Mouse (Mus musculus) urinary bladder, postnatal 25 days (tissue): ENCODE results near the gene 4930447C04Rik.

ENCODE experiments used
- DNase-seq: peaks from one replicate; pipeline ENCODE4 v3.0.0; 2022; ENCODE audit warnings: low spot score

The 4930447C04Rik gene

GRCm38 (mm10) chr12:72943574-72944110 lies 3.1 kb upstream of the 4930447C04Rik start:
- no peak for DNase-seq

- no peak for DNase-seq
Observed at GRCm38 (mm10) chr12:72942171-72942570, 1.6 kb upstream of the 4930447C04Rik start.

GRCm38 (mm10) chr12:72941398-72942051 lies 951 bp upstream of the 4930447C04Rik start:
- no peak for DNase-seq

GRCm38 (mm10) chr12:72940822-72941397 lies 336 bp upstream of the 4930447C04Rik start:
- DNase-seq, result no peak

- no peak for DNase-seq
Observed at GRCm38 (mm10) chr12:72939616-72940015, 958 bp downstream of the 4930447C04Rik start, which contains the start of gene Six6. Six6 (plus strand) TSS chr12:72939892.

GRCm38 (mm10) chr12:72938600-72939490 lies 1.7 kb downstream of the 4930447C04Rik start:
- no peak for DNase-seq

- DNase-seq, result no peak
Observed at GRCm38 (mm10) chr12:72938176-72938575, 2.4 kb downstream of the 4930447C04Rik start.

- no peak for DNase-seq
Observed at GRCm38 (mm10) chr12:72937537-72938120, 2.9 kb downstream of the 4930447C04Rik start.

- no peak for DNase-seq
Observed at GRCm38 (mm10) chr12:72936751-72937150, 3.8 kb downstream of the 4930447C04Rik start.

GRCm38 (mm10) chr12:72917159-72917993 lies 23.2 kb downstream of the 4930447C04Rik start:
- no peak for DNase-seq

- DNase-seq, result no peak
Observed at GRCm38 (mm10) chr12:72854377-72855032, 86.1 kb downstream of the 4930447C04Rik start.

- DNase-seq, result no peak
Observed at GRCm38 (mm10) chr12:72853406-72854076, 87.0 kb downstream of the 4930447C04Rik start.

- no peak for DNase-seq
Observed at GRCm38 (mm10) chr12:72852264-72852663, 88.3 kb downstream of the 4930447C04Rik start.

- no peak for DNase-seq
Observed at GRCm38 (mm10) chr12:72850146-72850545, 90.4 kb downstream of the 4930447C04Rik start.

- DNase-seq, result peak; percentile 39
Observed at GRCm38 (mm10) chr12:72847725-72848124, 92.8 kb downstream of the 4930447C04Rik start.

GRCm38 (mm10) chr12:72845946-72846345 lies 94.6 kb downstream of the 4930447C04Rik start:
- DNase-seq, result no peak

GRCm38 (mm10) chr12:72843973-72844620 lies 96.5 kb downstream of the 4930447C04Rik start:
- DNase-seq, result peak; percentile 7

- no peak for DNase-seq
Observed at GRCm38 (mm10) chr12:72843555-72843954, 97.0 kb downstream of the 4930447C04Rik start.

GRCm38 (mm10) chr12:72843135-72843534 lies 97.4 kb downstream of the 4930447C04Rik start:
- DNase-seq, result no peak
